Mouse (Mus musculus) ES-Bruce4 (cell line): Measurements from ENCODE around the gene Sntg2.

Source experiments
- CTCF ChIP-seq: IDR thresholded peaks from one replicate; pipeline ENCODE4 v1.8.1; 2011; ENCODE audit warnings: low read depth, low read length
- POLR2A ChIP-seq: IDR thresholded peaks from one replicate; pipeline ENCODE4 v1.8.1; 2011; ENCODE audit warnings: low read length; ENCODE audit not compliant: insufficient read depth

DNA sequence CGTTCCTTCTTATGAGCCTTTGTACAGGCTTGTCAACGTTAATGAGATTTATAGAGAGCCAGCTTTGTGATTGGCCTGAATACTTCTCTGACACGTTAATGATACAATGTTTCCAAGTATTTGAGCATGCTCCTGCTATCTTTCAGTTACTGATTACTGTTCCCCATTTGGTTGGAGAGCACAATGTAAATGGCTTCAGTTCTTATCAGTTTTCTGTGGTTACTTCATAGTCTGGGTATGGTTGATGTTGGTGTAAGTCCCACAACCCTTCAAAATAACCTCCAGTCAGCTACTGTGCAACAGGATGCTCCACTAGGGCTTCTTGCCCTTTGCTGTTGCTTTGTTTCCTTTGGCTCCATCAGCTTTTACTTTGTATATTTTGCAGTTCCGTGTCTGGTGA, 168.7 kb downstream of the Sntg2 start:
- TF ChIP-seq CTCF (no peak), POLR2A (no peak)
